Mouse (Mus musculus) heart, embryonic 11.5 days (tissue): ENCODE measurements around the gene Mcoln3. TPM values are rescaled to one million over a fixed set of nuclear protein-coding genes. Genes with fewer than 3 reads are reported as not detected.

ENCODE experiments used
- ATAC-seq: fragments of 200-750 bp; cut with Nextera tagmentation; replicated peaks from 2 replicates; pipeline ENCODE4 v1.8.0; 2017; ENCODE audit warnings: moderate library complexity; ENCODE audit not compliant: insufficient number of reproducible peaks, low FRiP score, low TSS enrichment
- H3K27ac ChIP-seq: fragments of 300-500 bp; sonication (generic); 2 replicates; pipeline ENCODE4 v1.5.1; 2014; ENCODE audit warnings: mild to moderate bottlenecking, low read depth, low read length
- H3K27me3 ChIP-seq: fragments of 300-500 bp; sonication (generic); 2 replicates; pipeline ENCODE4 v1.6.1; 2014; ENCODE audit warnings: mild to moderate bottlenecking, low read length, mixed read lengths; ENCODE audit not compliant: control insufficient read depth, insufficient read depth
- H3K36me3 ChIP-seq: fragments of 300-500 bp; sonication (generic); 2 replicates; pipeline ENCODE4 v1.6.1; 2014; ENCODE audit warnings: mild to moderate bottlenecking, low read length, moderate library complexity, mixed read lengths; ENCODE audit not compliant: control insufficient read depth, insufficient read depth
- H3K4me1 ChIP-seq: fragments of 300-500 bp; sonication (generic); 2 replicates; pipeline ENCODE4 v1.6.1; 2014; ENCODE audit warnings: low read length; ENCODE audit not compliant: control insufficient read depth, insufficient read depth
- H3K4me2 ChIP-seq: fragments of 300-500 bp; sonication (generic); 2 replicates; pipeline ENCODE4 v1.6.1; 2014; ENCODE audit warnings: mild to moderate bottlenecking, moderate library complexity
- H3K4me3 ChIP-seq: fragments of 300-500 bp; sonication (generic); 2 replicates; pipeline ENCODE4 v1.5.1; 2014; ENCODE audit warnings: low read depth, low read length
- H3K9ac ChIP-seq: fragments of 300-500 bp; sonication (generic); 2 replicates; pipeline ENCODE4 v1.6.1; 2014; ENCODE audit warnings: mild to moderate bottlenecking, low read depth, low read length, moderate library complexity
- H3K9me3 ChIP-seq: fragments of 300-500 bp; sonication (generic); replicated peaks from 2 replicates; pipeline ENCODE4 v1.6.1; 2016; ENCODE audit warnings: low read length; ENCODE audit not compliant: control insufficient read depth
- WGBS: fragments of 180-500 bp; shearing (Covaris S2); extraction: QIAGEN DNeasy Blood & Tissue Kit; methylation state at CpG from one replicate; pipeline ENCODE4 v1.1.7; 2014; ENCODE audit not compliant: insufficient replicate concordance; 5-methylcytosine and 5-hydroxymethylcytosine counted together
- polyA plus RNA-seq: library from polyadenylated mRNA; unstranded; fragments of >200 nt; fragmentation: Nextera tagmentation; extraction: Ambion mirVana; gene quantifications from 2 replicates; pipeline ENCODE4 v1.2.1, GENCODE M21; 2014

Gene Mcoln3
- polyA plus RNA-seq, 1 experiment from 2014 or later = 0.97 TPM

DNA sequence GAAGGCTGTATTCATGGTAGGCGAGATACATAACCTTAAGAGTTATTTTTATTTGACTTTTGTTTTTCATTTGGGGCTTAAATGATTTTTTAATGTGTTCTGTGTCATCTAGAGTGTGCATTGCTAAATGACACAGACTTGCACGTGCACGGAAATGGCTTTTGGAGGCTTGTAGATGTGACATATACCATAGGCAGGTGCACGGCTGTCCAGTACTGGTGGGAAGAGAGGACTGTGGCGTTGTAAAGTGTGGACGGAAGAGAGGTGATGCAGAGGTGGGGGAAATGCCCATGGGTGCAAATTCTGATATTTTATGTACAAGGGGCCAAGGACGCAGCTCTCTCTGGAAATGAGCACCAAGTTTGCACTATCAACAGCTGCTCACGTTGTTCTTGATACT lies 34.5 kb downstream of the Mcoln3 start:
- Histone ChIP-seq H3K4me2 (no peak overlapping the region), H3K27ac (no peak overlapping the region), H3K9me3 (no peaks in the 10 kb centered on the region), H3K4me1 (peaks cover 8% of the 10 kb centered on the region), H3K27me3 (peaks cover 17% of the 10 kb centered on the region), H3K4me3 (no peak overlapping the region), H3K9ac (no peak overlapping the region), H3K36me3 (no peaks in the 10 kb centered on the region)
- ATAC-seq = no peak
- 85% methylated on average over 8 of the region's 8 CpGs for WGBS

GRCm38 (mm10) chr3:146152348-146152747 lies 35.1 kb downstream of the Mcoln3 start:
- WGBS = 85% methylated on average over 8 of the region's 8 CpGs
- ATAC-seq = no peak
- Histone ChIP-seq H3K9me3 (no peaks in the 10 kb centered on the region), H3K36me3 (no peaks in the 10 kb centered on the region), H3K27me3 (peaks cover 13% of the 10 kb centered on the region), H3K27ac (no peak overlapping the region), H3K4me2 (no peak overlapping the region), H3K9ac (no peak overlapping the region), H3K4me3 (no peak overlapping the region), H3K4me1 (peaks cover 8% of the 10 kb centered on the region)

- no peak for ATAC-seq
- no peak overlapping the region for H3K4me2 ChIP-seq
- H3K9ac ChIP-seq = no peak overlapping the region
- no peak overlapping the region for H3K27ac ChIP-seq
- H3K27me3 ChIP-seq = peaks cover 13% of the 10 kb centered on the region
- H3K9me3 ChIP-seq = no peaks in the 10 kb centered on the region
- H3K4me1 ChIP-seq = peaks cover 8% of the 10 kb centered on the region
- 86% methylated on average over 2 of the region's 2 CpGs for WGBS
- H3K4me3 ChIP-seq = no peak overlapping the region
- no peaks in the 10 kb centered on the region for H3K36me3 ChIP-seq
Measured at GRCm38 (mm10) chr3:146152913-146153312, 35.7 kb downstream of the Mcoln3 start.

GRCm38 (mm10) chr3:146153862-146154611 lies 36.8 kb downstream of the Mcoln3 start:
- H3K4me3 ChIP-seq = no peak overlapping the region

GRCm38 (mm10) chr3:146155628-146156576 lies 38.7 kb downstream of the Mcoln3 start:
- Histone ChIP-seq H3K9ac (no peak overlapping the region), H3K9me3 (no peaks in the 10 kb centered on the region), H3K4me2 (no peak overlapping the region), H3K4me3 (no peak overlapping the region), H3K36me3 (no peaks in the 10 kb centered on the region), H3K27ac (no peak overlapping the region), H3K4me1 (no peaks in the 10 kb centered on the region; the same call in 1 of the 2 replicates), H3K27me3 (peaks cover 6% of the 10 kb centered on the region)
- ATAC-seq = no peak
- WGBS = 59% methylated on average over 13 of the region's 13 CpGs

More at GRCm38 (mm10) chr3:146153862-146154611, 36.8 kb downstream of the Mcoln3 start:
- peaks cover 8% of the 10 kb centered on the region for H3K4me1 ChIP-seq
- ATAC-seq = no peak
- H3K9ac ChIP-seq = no peak overlapping the region
- no peak overlapping the region for H3K27ac ChIP-seq
- H3K9me3 ChIP-seq = no peaks in the 10 kb centered on the region
- H3K36me3 ChIP-seq = no peaks in the 10 kb centered on the region
- 36% methylated on average over 12 of the region's 12 CpGs for WGBS
- no peak overlapping the region; the same call in 1 of the 2 replicates for H3K4me2 ChIP-seq
- peaks cover 13% of the 10 kb centered on the region for H3K27me3 ChIP-seq

DNA sequence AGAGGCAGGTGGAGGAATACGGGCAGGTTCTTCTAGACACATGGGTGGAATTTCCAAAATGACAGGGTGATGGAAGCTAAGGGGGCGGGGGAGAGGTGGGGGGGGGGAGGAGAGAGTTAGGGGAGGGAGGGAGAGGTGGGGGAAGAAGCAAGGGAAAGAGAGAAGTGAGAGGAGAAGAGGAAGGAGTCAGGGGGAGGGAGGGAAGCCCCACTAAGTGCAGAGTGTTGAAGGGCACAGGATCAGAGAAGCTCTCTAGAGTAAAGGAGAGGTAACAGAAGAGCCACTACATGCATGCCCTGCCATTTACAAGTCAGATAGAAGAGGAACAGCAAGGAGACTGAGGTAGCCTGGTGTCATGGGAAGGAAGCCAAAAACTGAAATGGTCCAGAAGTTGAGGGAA lies 39.6 kb downstream of the Mcoln3 start:
- ATAC-seq = no peak
- no peaks in the 10 kb centered on the region for H3K27me3 ChIP-seq
- H3K9me3 ChIP-seq = no peaks in the 10 kb centered on the region
- no peak overlapping the region for H3K9ac ChIP-seq
- no peak overlapping the region for H3K27ac ChIP-seq
- no peaks in the 10 kb centered on the region for H3K36me3 ChIP-seq
- no peak overlapping the region for H3K4me3 ChIP-seq
- 78% methylated on average over 2 of the region's 2 CpGs for WGBS
- no peaks in the 10 kb centered on the region; the same call in 1 of the 2 replicates for H3K4me1 ChIP-seq
- no peak overlapping the region for H3K4me2 ChIP-seq

- WGBS = 67% methylated on average over 4 of the region's 4 CpGs
- Histone ChIP-seq H3K27ac (no peak overlapping the region), H3K9me3 (no peaks in the 10 kb centered on the region), H3K4me3 (no peak overlapping the region), H3K27me3 (no peaks in the 10 kb centered on the region), H3K9ac (no peak overlapping the region), H3K36me3 (no peaks in the 10 kb centered on the region), H3K4me2 (no peak overlapping the region), H3K4me1 (no peaks in the 10 kb centered on the region; the same call in 1 of the 2 replicates)
- ATAC-seq = no peak
Measured at GRCm38 (mm10) chr3:146158039-146158438, 40.8 kb downstream of the Mcoln3 start.

DNA sequence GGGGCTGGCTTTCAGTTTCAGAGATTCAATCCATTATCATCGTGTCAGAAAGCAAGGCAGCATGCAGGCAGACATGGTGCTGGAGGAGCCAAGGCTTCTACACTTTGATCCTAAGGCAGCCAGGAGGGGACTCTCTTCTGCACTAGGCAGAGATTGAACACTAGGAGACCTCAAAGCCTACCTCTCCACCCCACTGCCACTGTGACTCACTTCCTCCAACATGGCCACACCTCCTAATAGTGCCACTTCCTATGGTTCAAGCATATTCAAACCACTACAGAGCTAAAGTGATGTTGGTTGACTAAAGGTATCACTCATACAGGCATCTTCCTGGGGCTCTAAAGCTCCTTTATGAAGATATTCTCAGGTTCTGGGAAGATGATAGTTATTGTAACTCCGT lies 42.1 kb downstream of the Mcoln3 start:
- H3K27ac ChIP-seq = no peak overlapping the region
- no peaks in the 10 kb centered on the region for H3K36me3 ChIP-seq
- H3K4me1 ChIP-seq = no peaks in the 10 kb centered on the region; the same call in 1 of the 2 replicates
- no peak overlapping the region for H3K9ac ChIP-seq
- H3K9me3 ChIP-seq = no peaks in the 10 kb centered on the region
- no peak overlapping the region for H3K4me2 ChIP-seq
- H3K27me3 ChIP-seq = no peaks in the 10 kb centered on the region
- ATAC-seq = no peak
- no peak overlapping the region for H3K4me3 ChIP-seq
- WGBS = 85% methylated on average over 2 of the region's 2 CpGs
